Mouse (Mus musculus): ENCODE data around the gene Hnrnph2. TPM values are rescaled to one million over a fixed set of nuclear protein-coding genes. Genes with fewer than 3 reads are reported as not detected.

Hnrnph2 gene
- polyA plus RNA-seq, 1 experiment from 2014 or later, result 159 TPM

Other genes starting within 250 kb of the Hnrnph2 start
- 0.80 and 0.97 TPM in 2 replicates for gene Drp2, start 196.6 kb upstream of the Hnrnph2 start, polyA plus RNA-seq (2015; fragmentation: Nextera tagmentation; extraction: Ambion mirVana)
- not detected in 2 replicates for gene Taf7l, start 124.7 kb upstream of the Hnrnph2 start, polyA plus RNA-seq (2015; fragmentation: Nextera tagmentation; extraction: Ambion mirVana)
- 85.7 and 94.1 TPM in 2 replicates for gene Timm8a1, start 59.3 kb upstream of the Hnrnph2 start, polyA plus RNA-seq (2015; fragmentation: Nextera tagmentation; extraction: Ambion mirVana)
- gene Btk, start 17.6 kb upstream of the Hnrnph2 start, polyA plus RNA-seq (2015; fragmentation: Nextera tagmentation; extraction: Ambion mirVana), result 1.1 TPM in 2 replicates
- 426 and 524 TPM in 2 replicates for gene Rpl36a, start 15.5 kb upstream of the Hnrnph2 start, polyA plus RNA-seq (2015; fragmentation: Nextera tagmentation; extraction: Ambion mirVana)
- gene Gla, start 54 bp upstream of the Hnrnph2 start, polyA plus RNA-seq (2015; fragmentation: Nextera tagmentation; extraction: Ambion mirVana), result 5.7 TPM in 2 replicates
- gene Armcx4, start 85.3 kb downstream of the Hnrnph2 start, polyA plus RNA-seq (2015; fragmentation: Nextera tagmentation; extraction: Ambion mirVana), result 4.5 and 4.6 TPM in 2 replicates
- gene Armcx1, start 116.8 kb downstream of the Hnrnph2 start, polyA plus RNA-seq (2015; fragmentation: Nextera tagmentation; extraction: Ambion mirVana), result 50.5 and 55.0 TPM in 2 replicates
- gene Armcx6, start 150.2 kb downstream of the Hnrnph2 start, polyA plus RNA-seq (2015; fragmentation: Nextera tagmentation; extraction: Ambion mirVana), result 22.6 and 22.9 TPM in 2 replicates
- gene Armcx3, start 155.4 kb downstream of the Hnrnph2 start, polyA plus RNA-seq (2015; fragmentation: Nextera tagmentation; extraction: Ambion mirVana), result 61.5 and 63.5 TPM in 2 replicates
- gene Armcx2, start 208.0 kb downstream of the Hnrnph2 start, polyA plus RNA-seq (2015; fragmentation: Nextera tagmentation; extraction: Ambion mirVana), result 73.8 and 78.4 TPM in 2 replicates